Mouse (Mus musculus): ENCODE results near the gene Emx2. TPM values are rescaled to one million over a fixed set of nuclear protein-coding genes. Genes with fewer than 3 reads are reported as not detected.

The Emx2 gene
- polyA plus RNA-seq, 1 experiment from 2014 or later, result 38.8 TPM

- no peaks in the 10 kb centered on the region for H3K36me3 ChIP-seq
- no peak overlapping the region for H3K27ac ChIP-seq
- H3K9ac ChIP-seq, result no peak overlapping the region
- ATAC-seq (replicated peaks; ENCODE audit: low FRiP score), result no peak
- no peak overlapping the region for H3K4me2 ChIP-seq
- peaks cover 6% of the 10 kb centered on the region; the same call in 1 of the 2 replicates for H3K27me3 ChIP-seq
- no peak overlapping the region for H3K4me3 ChIP-seq (replicated peaks)
- H3K9me3 ChIP-seq (replicated peaks), result no peaks in the 10 kb centered on the region
- 83% methylated on average over 3 of the region's 3 CpGs for WGBS
- H3K4me1 ChIP-seq, result no peaks in the 10 kb centered on the region
These were observed 21.7 kb downstream of the Emx2 start for GRCm38 (mm10) chr19:59479912-59480311.

GRCm38 (mm10) chr19:59480563-59480962, 22.4 kb downstream of the Emx2 start:
- 84% methylated on average over 3 of the region's 3 CpGs for WGBS

GRCm38 (mm10) chr19:59492258-59492657, 34.1 kb downstream of the Emx2 start:
- 90% methylated on average over 1 of the region's 1 CpGs for WGBS
- Histone ChIP-seq H3K36me3 (no peaks in the 10 kb centered on the region), H3K4me3 (replicated peaks) (no peak overlapping the region), H3K9me3 (replicated peaks) (no peaks in the 10 kb centered on the region), H3K27me3 (no peaks in the 10 kb centered on the region), H3K27ac (no peak overlapping the region), H3K4me1 (peaks cover 8% of the 10 kb centered on the region; the same call in 1 of the 2 replicates), H3K9ac (no peak overlapping the region), H3K4me2 (no peak overlapping the region)
- ATAC-seq (replicated peaks; ENCODE audit: low FRiP score), result no peak

More at GRCm38 (mm10) chr19:59480563-59480962, 22.4 kb downstream of the Emx2 start:
- H3K27me3 ChIP-seq, result no peaks in the 10 kb centered on the region
- no peak overlapping the region for H3K4me3 ChIP-seq (replicated peaks)
- H3K4me1 ChIP-seq, result no peaks in the 10 kb centered on the region
- H3K4me2 ChIP-seq, result no peak overlapping the region
- ATAC-seq (replicated peaks; ENCODE audit: low FRiP score), result no peak
- H3K9me3 ChIP-seq (replicated peaks), result no peaks in the 10 kb centered on the region
- no peak overlapping the region for H3K27ac ChIP-seq
- H3K36me3 ChIP-seq, result no peaks in the 10 kb centered on the region
- no peak overlapping the region for H3K9ac ChIP-seq

- H3K4me1 ChIP-seq, result 0 out of 2 replicates have a peak, but pooled peaks cover 5% of the 10 kb centered on the region
- no peak overlapping the region for H3K9ac ChIP-seq
- no peak for ATAC-seq (replicated peaks; ENCODE audit: low FRiP score)
- no peaks in the 10 kb centered on the region for H3K9me3 ChIP-seq (replicated peaks)
- WGBS, result 56% methylated on average over 4 of the region's 4 CpGs
- H3K4me3 ChIP-seq (replicated peaks), result no peak overlapping the region
- no peaks in the 10 kb centered on the region for H3K36me3 ChIP-seq
- H3K4me2 ChIP-seq, result no peak overlapping the region
- no peak overlapping the region for H3K27ac ChIP-seq
- no peaks in the 10 kb centered on the region for H3K27me3 ChIP-seq
These were observed 38.7 kb downstream of the Emx2 start for GRCm38 (mm10) chr19:59496832-59497231.

GRCm38 (mm10) chr19:59508896-59509295, 50.7 kb downstream of the Emx2 start:
- ATAC-seq (replicated peaks; ENCODE audit: low FRiP score), result no peak
- 90% methylated on average over 2 of the region's 2 CpGs for WGBS
- no peaks in the 10 kb centered on the region for H3K36me3 ChIP-seq
- H3K4me1 ChIP-seq, result no peaks in the 10 kb centered on the region
- H3K27ac ChIP-seq, result no peak overlapping the region
- no peak overlapping the region for H3K9ac ChIP-seq
- H3K4me3 ChIP-seq (replicated peaks), result no peak overlapping the region
- no peaks in the 10 kb centered on the region for H3K27me3 ChIP-seq
- H3K4me2 ChIP-seq, result no peak overlapping the region
- no peaks in the 10 kb centered on the region for H3K9me3 ChIP-seq (replicated peaks)

GRCm38 (mm10) chr19:59513181-59513580, 55.0 kb downstream of the Emx2 start:
- no peaks in the 10 kb centered on the region for H3K4me1 ChIP-seq
- H3K4me3 ChIP-seq (replicated peaks), result no peak overlapping the region
- H3K27me3 ChIP-seq, result no peaks in the 10 kb centered on the region
- H3K9me3 ChIP-seq (replicated peaks), result no peaks in the 10 kb centered on the region
- H3K36me3 ChIP-seq, result no peaks in the 10 kb centered on the region
- ATAC-seq (replicated peaks; ENCODE audit: low FRiP score), result no peak
- no peak overlapping the region for H3K9ac ChIP-seq
- H3K27ac ChIP-seq, result no peak overlapping the region
- 73% methylated on average over 3 of the region's 3 CpGs for WGBS
- H3K4me2 ChIP-seq, result no peak overlapping the region

Other genes starting within 250 kb of the Emx2 start
- gene Kcnk18, start 239.2 kb upstream of the Emx2 start, polyA plus RNA-seq (2015; fragmentation: Nextera tagmentation; extraction: Ambion mirVana), result not detected in 2 replicates
- gene Slc18a2, start 197.5 kb upstream of the Emx2 start, polyA plus RNA-seq (2015; fragmentation: Nextera tagmentation; extraction: Ambion mirVana), result 9.1 and 13.2 TPM in 2 replicates
- 10.3 and 18.9 TPM in 2 replicates for gene Rps12-ps3, start 136.1 kb upstream of the Emx2 start, polyA plus RNA-seq (2015; fragmentation: Nextera tagmentation; extraction: Ambion mirVana)
- 9.0 and 10.0 TPM in 2 replicates for gene Pdzd8, start 112.6 kb upstream of the Emx2 start, polyA plus RNA-seq (2015; fragmentation: Nextera tagmentation; extraction: Ambion mirVana)